Mouse (Mus musculus): Measurements from ENCODE around the gene Fpgs. TPM values are rescaled to one million over a fixed set of nuclear protein-coding genes. Genes with fewer than 3 reads are reported as not detected.

Gene Fpgs
- polyA plus RNA-seq, 1 experiment from 2014 or later: 33.2 TPM

GRCm38 (mm10) chr2:32661509-32662107 is 42.3 kb downstream of the Fpgs start:
- peak; percentile 38; the same call in 1 of the 2 replicates for ATAC-seq (ENCODE audit: low FRiP score, low TSS enrichment)
- no peak overlapping the region for H3K4me3 ChIP-seq (ENCODE audit: low read length)
- H3K4me1 ChIP-seq (ENCODE audit: control insufficient read depth, insufficient read depth, low read length): peaks cover 13% of the 10 kb centered on the region; the same call in 1 of the 2 replicates
- no peaks in the 10 kb centered on the region; the same call in 1 of the 2 replicates for H3K36me3 ChIP-seq (ENCODE audit: control insufficient read depth, insufficient read depth, low read length)
- no peaks in the 10 kb centered on the region for H3K9me3 ChIP-seq (ENCODE audit: control insufficient read depth, low read length)
- 0 out of 2 replicates have a peak overlapping the region, but pooled peaks have one; percentile 37 for H3K9ac ChIP-seq (ENCODE audit: low read depth, low read length)
- no peak overlapping the region for H3K4me2 ChIP-seq (replicated peaks; ENCODE audit: low read depth, low read length)
- 48% methylated on average over 7 of the region's 7 CpGs for WGBS
- H3K27ac ChIP-seq (ENCODE audit: low read depth, low read length): no peak overlapping the region; the same call in 1 of the 2 replicates
- no peaks in the 10 kb centered on the region for H3K27me3 ChIP-seq (ENCODE audit: control insufficient read depth, insufficient read depth, low read length)

DNA sequence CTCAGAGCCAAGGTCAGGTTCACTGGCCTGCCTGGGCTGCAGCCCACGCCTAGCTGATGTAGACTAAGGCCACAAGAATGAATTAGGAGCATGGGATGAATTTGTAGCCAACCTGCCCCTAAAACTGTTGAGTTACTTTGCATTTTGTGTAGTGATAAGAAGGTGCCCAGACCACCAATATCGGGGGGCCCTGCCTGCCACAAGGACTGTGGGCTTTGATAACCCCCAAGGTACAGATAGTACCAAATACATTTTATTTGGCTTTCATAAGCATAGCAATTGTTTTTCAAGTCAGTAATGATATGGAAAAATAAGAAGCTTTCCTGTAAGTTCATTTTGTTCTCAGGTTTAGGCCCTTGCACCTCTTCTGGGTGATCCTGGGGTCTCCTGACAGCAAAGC is 45.1 kb downstream of the Fpgs start:
- Histone ChIP-seq H3K27me3 (ENCODE audit: control insufficient read depth, insufficient read depth, low read length) (no peaks in the 10 kb centered on the region), H3K9me3 (ENCODE audit: control insufficient read depth, low read length) (no peaks in the 10 kb centered on the region)
- WGBS: 85% methylated on average over 2 of the region's 2 CpGs

DNA sequence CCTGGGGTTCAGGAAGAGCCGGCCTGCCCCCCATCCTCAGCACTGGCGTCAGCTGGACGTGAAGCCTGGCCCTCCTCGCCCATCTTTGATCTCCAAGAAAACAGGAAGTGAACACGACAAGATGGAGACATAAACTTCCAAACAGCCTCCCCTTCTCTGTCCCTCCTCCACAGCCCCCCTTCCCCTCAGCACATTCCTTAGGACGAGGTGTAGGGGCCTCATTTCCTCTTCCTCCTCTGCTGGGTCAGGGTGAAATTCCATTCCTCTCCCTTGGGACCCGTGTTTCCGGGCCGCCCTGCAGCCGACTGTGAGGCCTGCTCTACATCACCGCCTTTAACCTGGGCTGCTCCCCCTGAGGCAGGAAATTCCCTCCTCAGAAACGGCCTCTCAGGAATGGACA is 48.1 kb downstream of the Fpgs start:
- H3K36me3 ChIP-seq (ENCODE audit: control insufficient read depth, insufficient read depth, low read length): no peaks in the 10 kb centered on the region
- 25% methylated on average over 12 of the region's 12 CpGs for WGBS
- peaks cover 26% of the 10 kb centered on the region for H3K4me1 ChIP-seq (ENCODE audit: control insufficient read depth, insufficient read depth, low read length)
- no peaks in the 10 kb centered on the region for H3K27me3 ChIP-seq (ENCODE audit: control insufficient read depth, insufficient read depth, low read length)
- H3K27ac ChIP-seq (ENCODE audit: low read depth, low read length): peak overlapping the region; percentile 85
- H3K9ac ChIP-seq (ENCODE audit: low read depth, low read length): no peak overlapping the region
- H3K9me3 ChIP-seq (ENCODE audit: control insufficient read depth, low read length): no peaks in the 10 kb centered on the region
- ATAC-seq (ENCODE audit: low FRiP score, low TSS enrichment): peak; percentile 86
- no peak overlapping the region for H3K4me3 ChIP-seq (ENCODE audit: low read length)
- no peak overlapping the region for H3K4me2 ChIP-seq (replicated peaks; ENCODE audit: low read depth, low read length)

More for the DNA sequence above, 45.1 kb downstream of the Fpgs start:
- H3K4me1 ChIP-seq (ENCODE audit: control insufficient read depth, insufficient read depth, low read length): peaks cover 34% of the 10 kb centered on the region
- H3K9ac ChIP-seq (ENCODE audit: low read depth, low read length): no peak overlapping the region
- no peak overlapping the region for H3K4me2 ChIP-seq (replicated peaks; ENCODE audit: low read depth, low read length)
- H3K36me3 ChIP-seq (ENCODE audit: control insufficient read depth, insufficient read depth, low read length): no peaks in the 10 kb centered on the region; the same call in 1 of the 2 replicates
- H3K27ac ChIP-seq (ENCODE audit: low read depth, low read length): no peak overlapping the region
- no peak overlapping the region for H3K4me3 ChIP-seq (ENCODE audit: low read length)
- ATAC-seq (ENCODE audit: low FRiP score, low TSS enrichment): no peak

DNA sequence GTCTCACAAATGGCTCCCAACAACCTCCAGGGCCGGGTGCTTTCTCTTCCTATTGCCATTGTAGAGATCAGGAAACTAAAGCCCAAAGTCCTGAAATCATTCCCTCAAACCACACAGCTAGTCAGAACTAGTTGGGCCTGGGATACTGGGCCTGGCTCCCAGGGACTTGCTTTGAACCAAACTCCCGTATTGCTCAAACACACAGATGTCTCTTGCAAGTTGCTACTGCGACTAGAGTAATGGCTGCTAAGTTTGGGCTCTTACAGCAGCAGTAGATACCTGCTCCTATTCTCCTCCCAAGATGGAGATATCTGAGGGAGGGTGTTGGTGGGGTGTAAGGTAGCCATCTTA is 48.6 kb downstream of the Fpgs start:
- Histone ChIP-seq H3K27me3 (ENCODE audit: control insufficient read depth, insufficient read depth, low read length) (no peaks in the 10 kb centered on the region), H3K27ac (ENCODE audit: low read depth, low read length) (peak overlapping the region; percentile 85), H3K9me3 (ENCODE audit: control insufficient read depth, low read length) (no peaks in the 10 kb centered on the region), H3K4me3 (ENCODE audit: low read length) (no peak overlapping the region), H3K36me3 (ENCODE audit: control insufficient read depth, insufficient read depth, low read length) (no peaks in the 10 kb centered on the region), H3K9ac (ENCODE audit: low read depth, low read length) (no peak overlapping the region), H3K4me2 (replicated peaks; ENCODE audit: low read depth, low read length) (no peak overlapping the region), H3K4me1 (ENCODE audit: control insufficient read depth, insufficient read depth, low read length) (peaks cover 26% of the 10 kb centered on the region)
- ATAC-seq (ENCODE audit: low FRiP score, low TSS enrichment): no peak
- WGBS: 67% methylated on average over 3 of the region's 3 CpGs

- 47% methylated on average over 14 of the region's 14 CpGs for WGBS
- Histone ChIP-seq H3K27ac (ENCODE audit: low read depth, low read length) (peak overlapping the region; percentile 85), H3K9ac (ENCODE audit: low read depth, low read length) (0 out of 2 replicates have a peak overlapping the region, but pooled peaks have one; percentile 12), H3K4me1 (ENCODE audit: control insufficient read depth, insufficient read depth, low read length) (peaks cover 26% of the 10 kb centered on the region), H3K9me3 (ENCODE audit: control insufficient read depth, low read length) (no peaks in the 10 kb centered on the region), H3K4me2 (replicated peaks; ENCODE audit: low read depth, low read length) (no peak overlapping the region), H3K4me3 (ENCODE audit: low read length) (no peak overlapping the region), H3K36me3 (ENCODE audit: control insufficient read depth, insufficient read depth, low read length) (no peaks in the 10 kb centered on the region), H3K27me3 (ENCODE audit: control insufficient read depth, insufficient read depth, low read length) (no peaks in the 10 kb centered on the region)
- peak; percentile 25; the same call in 1 of the 2 replicates for ATAC-seq (ENCODE audit: low FRiP score, low TSS enrichment)
Measured at GRCm38 (mm10) chr2:32654743-32655393, 49.1 kb downstream of the Fpgs start.

- no peaks in the 10 kb centered on the region for H3K9me3 ChIP-seq (ENCODE audit: control insufficient read depth, low read length)
- H3K9ac ChIP-seq (ENCODE audit: low read depth, low read length): no peak overlapping the region
- ATAC-seq (ENCODE audit: low FRiP score, low TSS enrichment): no peak
- peaks cover 26% of the 10 kb centered on the region for H3K4me1 ChIP-seq (ENCODE audit: control insufficient read depth, insufficient read depth, low read length)
- H3K36me3 ChIP-seq (ENCODE audit: control insufficient read depth, insufficient read depth, low read length): no peaks in the 10 kb centered on the region
- H3K27me3 ChIP-seq (ENCODE audit: control insufficient read depth, insufficient read depth, low read length): no peaks in the 10 kb centered on the region
- peak overlapping the region; percentile 37; the same call in 1 of the 2 replicates for H3K27ac ChIP-seq (ENCODE audit: low read depth, low read length)
- H3K4me3 ChIP-seq (ENCODE audit: low read length): no peak overlapping the region
- 28% methylated on average over 7 of the region's 7 CpGs for WGBS
- peak overlapping the region; percentile 10; the same call in 1 of the 2 replicates for H3K4me2 ChIP-seq (replicated peaks; ENCODE audit: low read depth, low read length)
Measured at GRCm38 (mm10) chr2:32653764-32654163, 50.2 kb downstream of the Fpgs start.

DNA sequence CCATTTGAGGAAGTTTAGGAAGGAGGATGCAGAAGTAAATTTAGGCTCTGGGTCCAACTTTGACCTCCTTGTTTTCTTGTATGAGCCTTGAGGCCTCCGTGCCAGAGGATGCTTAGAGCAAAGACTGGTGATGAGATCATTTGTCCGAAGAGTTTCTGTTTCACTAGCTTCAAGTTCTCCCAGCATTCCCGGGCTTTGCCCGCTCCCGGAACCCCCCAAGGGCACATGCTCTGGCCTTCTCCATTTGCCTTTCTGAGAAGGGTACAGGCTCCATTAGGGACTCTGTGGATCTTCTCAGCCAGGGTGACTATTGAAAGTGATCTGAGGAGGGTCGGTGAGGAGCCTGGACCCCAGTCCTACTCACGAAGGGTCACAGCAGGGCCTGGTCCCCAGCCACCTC is 56.6 kb downstream of the Fpgs start:
- Histone ChIP-seq H3K9me3 (ENCODE audit: control insufficient read depth, low read length) (no peaks in the 10 kb centered on the region), H3K36me3 (ENCODE audit: control insufficient read depth, insufficient read depth, low read length) (no peaks in the 10 kb centered on the region), H3K4me1 (ENCODE audit: control insufficient read depth, insufficient read depth, low read length) (peaks cover 6% of the 10 kb centered on the region; the same call in 1 of the 2 replicates), H3K4me2 (replicated peaks; ENCODE audit: low read depth, low read length) (peak overlapping the region; percentile 23), H3K27me3 (ENCODE audit: control insufficient read depth, insufficient read depth, low read length) (no peaks in the 10 kb centered on the region), H3K9ac (ENCODE audit: low read depth, low read length) (peak overlapping the region; percentile 58; the same call in 1 of the 2 replicates), H3K4me3 (ENCODE audit: low read length) (peak overlapping the region; percentile 34), H3K27ac (ENCODE audit: low read depth, low read length) (no peak overlapping the region)
- no peak for ATAC-seq (ENCODE audit: low FRiP score, low TSS enrichment)
- 89% methylated on average over 7 of the region's 7 CpGs for WGBS

- Histone ChIP-seq H3K27me3 (ENCODE audit: control insufficient read depth, insufficient read depth, low read length) (no peaks in the 10 kb centered on the region), H3K27ac (ENCODE audit: low read depth, low read length) (peak within 1 kb of the TSS; percentile 44; the same call in 1 of the 2 replicates), H3K4me3 (ENCODE audit: low read length) (peak within 1 kb of the TSS; percentile 34), H3K9me3 (ENCODE audit: control insufficient read depth, low read length) (no peaks in the 10 kb centered on the region), H3K9ac (ENCODE audit: low read depth, low read length) (peak within 1 kb of the TSS; percentile 58; the same call in 1 of the 2 replicates), H3K36me3 (ENCODE audit: control insufficient read depth, insufficient read depth, low read length) (no peaks in the 10 kb centered on the region), H3K4me1 (ENCODE audit: control insufficient read depth, insufficient read depth, low read length) (peaks cover 6% of the 10 kb centered on the region; the same call in 1 of the 2 replicates), H3K4me2 (replicated peaks; ENCODE audit: low read depth, low read length) (peak within 1 kb of the TSS; percentile 23)
- 63% methylated on average over 31 of the region's 31 CpGs for WGBS
- peak; percentile 58; the same call in 1 of the 2 replicates for ATAC-seq (ENCODE audit: low FRiP score, low TSS enrichment)
Measured at GRCm38 (mm10) chr2:32646379-32647056, 57.4 kb downstream of the Fpgs start, which contains the start of gene Eng. Gene Eng (plus strand): TSS chr2:32646595.
